Mouse (Mus musculus) spleen, postnatal 10 days (tissue): ENCODE measurements around the gene Oxsr1.
"Not testable (repeated sequence)": the region's sequence is repeated elsewhere in the genome, so short reads cannot be mapped to it uniquely, and the experiment has no call there.

Source experiments
- DNase-seq, 2 experiments: peaks; one replicate each; pipeline ENCODE4 v3.0.0; 2021 to 2022; ENCODE audit warnings: low spot score in 2 of 2

Oxsr1 gene

GRCm38 (mm10) chr9:119274814-119275213 lies 47.4 kb downstream of the Oxsr1 start:
- DNase-seq, result not testable (repeated sequence)

DNA sequence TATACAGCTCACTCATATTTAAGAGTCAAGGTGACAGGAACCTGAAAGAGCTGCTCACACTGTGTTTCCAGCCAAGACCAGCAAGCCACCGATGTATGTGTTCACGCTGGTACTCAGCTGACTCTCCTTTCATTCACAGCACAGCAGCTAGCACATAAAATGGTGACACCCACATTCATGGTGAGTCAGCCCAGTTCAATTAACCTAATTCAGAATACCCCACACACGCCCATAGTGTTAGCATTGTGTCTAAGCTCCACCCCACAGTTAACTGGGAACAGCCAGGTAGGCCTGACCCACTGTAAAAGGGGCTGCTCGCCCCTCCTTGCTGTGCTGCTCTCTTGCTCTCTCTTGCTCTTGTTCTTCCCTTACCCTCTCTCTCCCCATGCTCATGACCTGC lies 50.7 kb downstream of the Oxsr1 start:
- DNase-seq, result no peak

GRCm38 (mm10) chr9:119268588-119269145 lies 53.6 kb downstream of the Oxsr1 start:
- no peak for DNase-seq

DNA sequence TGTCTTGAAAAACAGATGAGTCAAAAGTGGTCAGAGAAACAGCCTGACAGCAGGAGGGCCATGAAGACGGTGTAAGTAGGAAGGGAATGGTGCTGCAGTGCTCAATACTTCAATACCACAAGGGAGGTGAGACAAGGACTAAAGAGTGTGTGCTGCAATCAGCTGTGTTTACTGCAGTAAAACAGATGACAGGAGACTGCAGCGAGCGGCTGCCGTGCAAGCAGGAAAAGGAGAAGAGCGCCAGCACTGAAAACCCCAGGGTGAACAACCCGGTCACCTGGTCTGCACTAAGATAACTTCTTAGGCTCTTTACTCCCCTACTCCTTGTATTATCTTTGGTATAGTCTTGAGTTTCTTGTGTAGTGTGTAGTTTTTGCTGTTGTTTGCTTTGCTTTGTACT lies 54.1 kb downstream of the Oxsr1 start:
- DNase-seq, result no peak

- DNase-seq, result not testable (repeated sequence)
Measured at GRCm38 (mm10) chr9:119266121-119266395, 56.2 kb downstream of the Oxsr1 start.

- DNase-seq, result not testable (repeated sequence)
Measured at GRCm38 (mm10) chr9:119265373-119266120, 56.7 kb downstream of the Oxsr1 start.

DNA sequence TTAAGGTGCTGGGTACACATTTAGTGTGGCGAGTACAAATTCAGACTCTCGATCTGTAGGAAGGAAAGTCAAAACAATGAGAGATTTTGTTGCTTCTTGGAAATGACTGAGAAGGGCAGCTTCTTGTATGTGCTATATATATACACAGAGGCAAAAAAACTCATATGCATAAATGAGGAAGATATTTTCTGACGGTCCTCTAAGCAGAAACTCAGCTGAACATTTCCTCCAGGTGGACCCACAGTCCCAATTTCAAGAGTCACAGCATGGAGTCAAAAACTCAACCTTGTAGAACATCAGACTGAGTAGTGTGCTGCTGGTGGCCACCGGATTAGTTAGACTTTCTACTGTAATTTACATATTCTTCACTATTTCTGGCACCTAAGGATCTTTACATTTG lies 59.2 kb downstream of the Oxsr1 start:
- DNase-seq, result no peak

DNA sequence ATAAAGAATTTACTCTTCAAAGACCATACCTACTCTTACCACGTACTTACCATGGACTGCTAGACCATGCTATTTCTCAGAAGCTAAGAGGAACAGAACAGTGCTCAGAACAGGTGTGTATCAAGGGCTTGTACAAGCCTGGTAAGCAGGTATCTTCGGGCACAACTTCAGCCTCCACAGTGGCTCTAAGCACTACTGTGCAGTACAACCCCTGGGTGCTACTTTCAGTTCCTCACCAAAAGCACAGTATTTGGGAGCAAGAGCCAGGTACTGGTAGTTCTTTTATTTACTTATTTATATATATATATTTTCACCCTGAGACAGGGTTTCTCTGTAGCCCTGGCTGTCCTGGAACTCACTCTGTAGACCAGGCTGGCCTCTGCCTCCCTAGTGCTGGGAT lies 61.4 kb downstream of the Oxsr1 start:
- no peak for DNase-seq

DNA sequence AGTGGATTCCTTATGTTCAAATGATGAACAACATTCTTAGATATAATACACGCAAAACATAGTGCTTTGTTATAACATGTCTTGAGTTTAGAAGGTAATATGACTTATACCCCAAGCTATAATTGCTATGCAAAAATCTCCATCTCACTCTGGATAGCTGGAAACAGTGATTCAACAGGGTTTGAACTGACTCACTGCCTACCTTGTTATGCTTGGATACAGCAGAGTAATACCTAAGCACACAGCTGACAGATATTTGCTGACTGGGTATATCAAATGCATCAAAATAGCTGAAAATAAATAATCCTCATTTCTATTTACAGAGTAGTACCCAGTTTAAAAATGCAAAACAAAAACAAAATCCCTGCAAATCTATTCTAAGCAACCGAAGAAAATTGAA lies 63.4 kb downstream of the Oxsr1 start:
- no peak for DNase-seq

DNA sequence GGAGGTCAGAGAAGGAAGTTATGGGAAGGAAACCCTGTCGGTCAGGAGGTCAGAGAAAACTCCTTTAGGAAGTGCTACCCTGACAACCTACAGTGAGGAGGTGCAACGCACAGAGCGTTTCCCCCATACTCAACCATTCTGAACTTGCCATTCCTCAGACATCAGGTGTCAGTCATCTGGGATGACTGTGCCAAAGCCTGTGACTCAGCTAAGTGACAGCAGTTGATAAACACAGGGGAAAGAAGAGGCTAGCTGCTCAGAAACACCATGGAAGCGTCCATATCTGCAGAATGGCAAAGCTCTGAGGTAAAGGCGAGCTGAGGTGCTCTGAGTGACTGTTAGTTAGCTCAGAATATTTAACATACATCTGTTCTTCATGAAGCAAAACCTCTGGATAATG lies 64.1 kb downstream of the Oxsr1 start:
- DNase-seq, result no peak

- no peak for DNase-seq
Measured at GRCm38 (mm10) chr9:119256161-119256560, 66.1 kb downstream of the Oxsr1 start.

GRCm38 (mm10) chr9:119255096-119255495 lies 67.1 kb downstream of the Oxsr1 start:
- DNase-seq, result no peak

GRCm38 (mm10) chr9:119254187-119254586 lies 68.0 kb downstream of the Oxsr1 start:
- DNase-seq, result no peak

- no peak for DNase-seq
Measured at GRCm38 (mm10) chr9:119247996-119248395, 74.2 kb downstream of the Oxsr1 start.

- DNase-seq, result no peak
Measured at GRCm38 (mm10) chr9:119246826-119247225, 75.4 kb downstream of the Oxsr1 start.

GRCm38 (mm10) chr9:119243981-119244380 lies 78.2 kb downstream of the Oxsr1 start:
- no peak for DNase-seq

DNA sequence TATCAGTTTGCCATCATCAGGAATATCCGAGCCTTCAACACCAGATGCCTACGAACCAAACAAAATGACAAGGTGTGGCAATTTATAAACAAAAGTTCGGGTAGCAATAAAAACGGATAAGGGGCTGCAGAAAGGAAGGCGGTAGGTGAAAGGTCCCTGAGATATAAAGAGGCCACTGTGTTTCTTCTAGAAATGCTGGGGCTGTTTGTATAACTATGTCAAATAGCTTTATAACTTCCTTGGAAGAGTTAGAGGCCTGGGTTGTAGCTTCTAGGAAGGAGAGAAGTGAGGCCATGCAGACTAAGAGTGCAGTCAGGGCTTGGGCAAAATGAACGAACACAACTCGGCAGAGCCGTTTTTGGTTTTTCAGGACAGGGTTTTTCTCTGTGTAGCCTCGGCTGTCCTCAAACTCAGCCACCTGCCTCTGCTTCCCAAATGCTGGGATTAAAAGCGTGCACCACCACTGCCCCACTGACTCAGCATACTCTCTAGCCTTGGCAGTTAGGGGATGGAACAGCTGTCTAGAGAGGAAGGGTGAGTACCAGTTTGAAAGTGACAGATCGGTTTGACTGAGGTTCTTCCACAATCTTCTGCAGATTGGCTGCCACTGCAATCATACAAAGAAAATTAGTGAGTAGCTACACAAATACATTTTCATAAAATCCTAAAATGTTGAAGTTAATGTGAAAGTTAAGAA lies 80.9 kb downstream of the Oxsr1 start:
- no peak for DNase-seq

GRCm38 (mm10) chr9:119240286-119240997 lies 81.8 kb downstream of the Oxsr1 start:
- no peak for DNase-seq

DNA sequence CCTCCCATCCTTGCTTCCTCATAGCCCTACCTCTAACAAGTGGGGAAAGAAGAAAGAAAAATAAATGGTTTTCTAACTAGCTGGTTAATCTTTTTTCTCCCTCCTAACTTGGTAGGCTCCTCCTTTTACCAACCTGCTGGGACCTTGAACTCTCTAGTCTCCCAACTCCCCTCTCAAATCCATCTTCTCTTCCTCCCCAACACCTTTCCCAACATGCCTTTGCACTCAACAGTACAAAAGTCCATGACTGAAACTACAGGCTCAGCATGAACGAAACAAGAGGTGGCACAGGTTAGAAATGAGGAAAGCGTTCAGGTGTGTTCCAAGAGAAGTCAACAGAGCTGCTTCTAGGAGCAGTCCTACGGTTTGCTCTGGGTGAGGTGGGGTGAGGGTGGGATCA lies 83.0 kb downstream of the Oxsr1 start:
- DNase-seq, result no peak

- DNase-seq, result no peak
Measured at GRCm38 (mm10) chr9:119238796-119239195, 83.4 kb downstream of the Oxsr1 start.

GRCm38 (mm10) chr9:119231552-119231951 lies 90.7 kb downstream of the Oxsr1 start:
- no peak for DNase-seq

- DNase-seq, result no peak
Measured at GRCm38 (mm10) chr9:119230829-119231228, 91.4 kb downstream of the Oxsr1 start.

DNA sequence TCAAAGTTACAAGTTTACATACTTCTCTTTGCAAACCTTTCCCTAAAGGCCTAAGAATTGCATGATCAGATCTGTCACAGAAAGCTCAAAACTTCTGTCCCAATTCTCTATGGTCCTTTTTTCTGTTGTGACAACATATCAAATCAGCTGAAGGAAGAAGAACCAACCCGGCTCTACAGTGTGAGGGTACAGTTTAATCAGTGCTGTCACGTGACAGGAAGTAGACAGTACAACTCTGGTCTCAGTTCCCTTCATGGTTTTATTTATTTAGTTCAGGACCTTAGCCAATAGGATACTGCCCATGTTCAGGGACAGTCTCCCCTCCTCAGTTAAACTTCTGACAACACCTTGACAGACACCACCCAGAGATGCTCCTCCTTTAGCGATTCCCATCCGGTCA lies 102.0 kb downstream of the Oxsr1 start:
- no peak for DNase-seq
